Mouse (Mus musculus) liver, embryonic 16.5 days (tissue): ENCODE measurements around the gene Notum. TPM values are rescaled to one million over a fixed set of nuclear protein-coding genes. Genes with fewer than 3 reads are reported as not detected.
A peak's percentile ranks its signal among the peaks of the same experiment; 100 is the strongest.

Experiments used
- ATAC-seq: fragments of 200-750 bp; cut with Nextera tagmentation; 2 replicates; pipeline ENCODE4 v1.8.0; 2017; ENCODE audit warnings: low read depth, mild to moderate bottlenecking, moderate number of reproducible peaks, moderate library complexity
- H3K27ac ChIP-seq: fragments of 300-500 bp; sonication (generic); 2 replicates; pipeline ENCODE4 v1.5.1; 2014; ENCODE audit warnings: mild to moderate bottlenecking, low read length
- H3K27me3 ChIP-seq: fragments of 300-500 bp; sonication (generic); 2 replicates; pipeline ENCODE4 v1.6.1; 2014; ENCODE audit warnings: low read depth, low read length, mixed read lengths; ENCODE audit not compliant: control insufficient read depth, insufficient read depth
- H3K36me3 ChIP-seq: fragments of 300-500 bp; sonication (generic); 2 replicates; pipeline ENCODE4 v1.6.1; 2014; ENCODE audit warnings: mild to moderate bottlenecking; ENCODE audit not compliant: control insufficient read depth, insufficient read depth
- H3K4me1 ChIP-seq: fragments of 300-500 bp; sonication (generic); 2 replicates; pipeline ENCODE4 v1.6.1; 2014; ENCODE audit warnings: low read depth, low read length, mixed read lengths; ENCODE audit not compliant: control insufficient read depth
- H3K4me2 ChIP-seq: fragments of 300-500 bp; sonication (generic); 2 replicates; pipeline ENCODE4 v1.6.1; 2014; ENCODE audit warnings: low read depth, low read length, mixed read lengths
- H3K4me3 ChIP-seq: fragments of 300-500 bp; sonication (generic); 2 replicates; pipeline ENCODE4 v1.5.1; 2014; ENCODE audit warnings: low read depth, mild to moderate bottlenecking, low read length
- H3K9ac ChIP-seq: fragments of 300-500 bp; sonication (generic); 2 replicates; pipeline ENCODE4 v1.6.1; 2014; ENCODE audit warnings: low read depth, low read length
- H3K9me3 ChIP-seq: fragments of 300-500 bp; sonication (generic); replicated peaks from 2 replicates; pipeline ENCODE4 v1.6.1; 2016; ENCODE audit warnings: low read length; ENCODE audit not compliant: control insufficient read depth
- WGBS: fragments of 180-500 bp; shearing (Covaris S2); extraction: QIAGEN DNeasy Blood & Tissue Kit; methylation state at CpG from one replicate; pipeline ENCODE4 v1.1.7; 2014; ENCODE audit not compliant: insufficient replicate concordance; 5-methylcytosine and 5-hydroxymethylcytosine counted together
- polyA plus RNA-seq: library from polyadenylated mRNA; unstranded; fragments of >200 nt; fragmentation: Nextera tagmentation; extraction: Ambion mirVana; gene quantifications from 2 replicates; pipeline ENCODE4 v1.2.1, GENCODE M21; 2015

Gene Notum
- polyA plus RNA-seq, 1 experiment from 2014 or later, result 0.20 TPM

- Histone ChIP-seq H3K4me2 (no peak overlapping the region), H3K9me3 (no peaks in the 10 kb centered on the region), H3K4me3 (no peak overlapping the region), H3K36me3 (no peaks in the 10 kb centered on the region), H3K9ac (no peak overlapping the region), H3K27me3 (peaks cover 45% of the 10 kb centered on the region), H3K4me1 (peaks cover 6% of the 10 kb centered on the region), H3K27ac (no peak overlapping the region)
- 66% methylated on average over 3 of the region's 3 CpGs for WGBS
- ATAC-seq, result no peak
Measured at GRCm38 (mm10) chr11:120665406-120665805, 4.4 kb upstream of the Notum start.

- Histone ChIP-seq H3K36me3 (no peaks in the 10 kb centered on the region), H3K27ac (no peak overlapping the region), H3K9me3 (no peaks in the 10 kb centered on the region), H3K9ac (no peak overlapping the region), H3K4me3 (no peak overlapping the region), H3K27me3 (peaks cover 62% of the 10 kb centered on the region), H3K4me2 (no peak overlapping the region), H3K4me1 (peaks cover 13% of the 10 kb centered on the region)
- WGBS, result 83% methylated on average over 5 of the region's 5 CpGs
- no peak for ATAC-seq
Measured at GRCm38 (mm10) chr11:120663714-120664113, 2.7 kb upstream of the Notum start.

GRCm38 (mm10) chr11:120662759-120663158 lies 1.8 kb upstream of the Notum start:
- peaks cover 71% of the 10 kb centered on the region for H3K27me3 ChIP-seq
- H3K36me3 ChIP-seq, result no peaks in the 10 kb centered on the region
- no peaks in the 10 kb centered on the region for H3K9me3 ChIP-seq
- no peak overlapping the region for H3K4me3 ChIP-seq
- 58% methylated on average over 6 of the region's 6 CpGs for WGBS
- no peak for ATAC-seq
- H3K9ac ChIP-seq, result no peak overlapping the region
- peaks cover 13% of the 10 kb centered on the region for H3K4me1 ChIP-seq
- no peak overlapping the region for H3K4me2 ChIP-seq
- H3K27ac ChIP-seq, result no peak overlapping the region

GRCm38 (mm10) chr11:120660301-120661075 lies 487 bp downstream of the Notum start:
- Histone ChIP-seq H3K9ac (no peak overlapping the region), H3K36me3 (no peaks in the 10 kb centered on the region), H3K9me3 (no peaks in the 10 kb centered on the region), H3K27ac (no peak overlapping the region), H3K4me1 (peaks cover 13% of the 10 kb centered on the region), H3K4me3 (peak overlapping the region; percentile 27), H3K27me3 (peaks cover 79% of the 10 kb centered on the region), H3K4me2 (peak overlapping the region; percentile 46)
- WGBS, result under 1% methylated on average over 74 of the region's 95 CpGs
- peak; percentile 28 for ATAC-seq

GRCm38 (mm10) chr11:120659509-120660300 lies 1.3 kb downstream of the Notum start:
- peaks cover 72% of the 10 kb centered on the region for H3K27me3 ChIP-seq
- peak overlapping the region; percentile 46; the same call in 1 of the 2 replicates for H3K4me2 ChIP-seq
- H3K36me3 ChIP-seq, result no peaks in the 10 kb centered on the region
- H3K9ac ChIP-seq, result no peak overlapping the region
- peaks cover 13% of the 10 kb centered on the region for H3K4me1 ChIP-seq
- ATAC-seq, result no peak
- WGBS, result 6% methylated on average over 49 of the region's 50 CpGs
- H3K9me3 ChIP-seq, result no peaks in the 10 kb centered on the region
- H3K27ac ChIP-seq, result no peak overlapping the region
- peak overlapping the region; percentile 27 for H3K4me3 ChIP-seq

- WGBS, result 4% methylated on average over 24 of the region's 24 CpGs
- Histone ChIP-seq H3K4me1 (peaks cover 13% of the 10 kb centered on the region), H3K27ac (no peak overlapping the region), H3K4me3 (no peak overlapping the region), H3K4me2 (no peak overlapping the region), H3K9ac (no peak overlapping the region), H3K9me3 (no peaks in the 10 kb centered on the region), H3K27me3 (peaks cover 72% of the 10 kb centered on the region), H3K36me3 (no peaks in the 10 kb centered on the region)
- no peak for ATAC-seq
Measured at GRCm38 (mm10) chr11:120658876-120659410, 2.0 kb downstream of the Notum start.

- no peak for ATAC-seq
Measured at GRCm38 (mm10) chr11:120657301-120657700, 3.7 kb downstream of the Notum start.

GRCm38 (mm10) chr11:120654741-120655140 lies 6.2 kb downstream of the Notum start:
- H3K27me3 ChIP-seq, result peaks cover 30% of the 10 kb centered on the region
- H3K4me1 ChIP-seq, result peaks cover under 1% of the 10 kb centered on the region; the same call in 1 of the 2 replicates
- no peak overlapping the region for H3K4me3 ChIP-seq
- 43% methylated on average over 3 of the region's 3 CpGs for WGBS
- no peaks in the 10 kb centered on the region for H3K9me3 ChIP-seq
- H3K4me2 ChIP-seq, result no peak overlapping the region
- H3K9ac ChIP-seq, result no peak overlapping the region
- H3K36me3 ChIP-seq, result no peaks in the 10 kb centered on the region
- no peak overlapping the region for H3K27ac ChIP-seq
- ATAC-seq, result no peak

More at GRCm38 (mm10) chr11:120657301-120657700, 3.7 kb downstream of the Notum start:
- H3K4me1 ChIP-seq, result peaks cover 13% of the 10 kb centered on the region
- no peak overlapping the region for H3K4me2 ChIP-seq
- 71% methylated on average over 4 of the region's 4 CpGs for WGBS
- H3K4me3 ChIP-seq, result no peak overlapping the region
- no peak overlapping the region for H3K27ac ChIP-seq
- no peaks in the 10 kb centered on the region for H3K9me3 ChIP-seq
- peaks cover 56% of the 10 kb centered on the region for H3K27me3 ChIP-seq
- H3K36me3 ChIP-seq, result no peaks in the 10 kb centered on the region
- H3K9ac ChIP-seq, result no peak overlapping the region
